Mouse (Mus musculus) lung, embryonic 14.5 days (tissue): ENCODE measurements around the gene Tmcc2. TPM values are rescaled to one million over a fixed set of nuclear protein-coding genes. Genes with fewer than 3 reads are reported as not detected.

ENCODE experiments used
- ATAC-seq: fragments of 200-750 bp; cut with Nextera tagmentation; 2 replicates; pipeline ENCODE4 v1.8.0; 2017; ENCODE audit warnings: mild to moderate bottlenecking, moderate TSS enrichment, moderate library complexity; ENCODE audit not compliant: insufficient read depth
- DNase-seq: peaks from one replicate; pipeline ENCODE4 v3.0.0-alpha.2; 2015
- H3K27ac ChIP-seq: fragments of 300-500 bp; sonication (generic); 2 replicates; pipeline ENCODE4 v1.5.1; 2014; ENCODE audit warnings: low read depth, mild to moderate bottlenecking, moderate library complexity
- H3K27me3 ChIP-seq: fragments of 300-500 bp; sonication (generic); 2 replicates; pipeline ENCODE4 v1.6.1; 2014; ENCODE audit warnings: low read length, control low read depth; ENCODE audit not compliant: insufficient read depth
- H3K36me3 ChIP-seq: fragments of 300-500 bp; sonication (generic); 2 replicates; pipeline ENCODE4 v1.6.1; 2014; ENCODE audit warnings: control low read depth; ENCODE audit not compliant: insufficient read depth
- H3K4me1 ChIP-seq: fragments of 300-500 bp; sonication (generic); 2 replicates; pipeline ENCODE4 v1.6.1; 2014; ENCODE audit warnings: antibody characterized with exemption, control low read depth; ENCODE audit not compliant: insufficient read depth
- H3K4me2 ChIP-seq: fragments of 300-500 bp; sonication (generic); 2 replicates; pipeline ENCODE4 v1.6.1; 2014; ENCODE audit warnings: mild to moderate bottlenecking
- H3K4me3 ChIP-seq: fragments of 300-500 bp; sonication (generic); 2 replicates; pipeline ENCODE4 v1.5.1; 2014; ENCODE audit warnings: low read depth, low read length
- H3K9ac ChIP-seq: fragments of 300-500 bp; sonication (generic); 2 replicates; pipeline ENCODE4 v1.6.1; 2014
- H3K9me3 ChIP-seq: fragments of 300-500 bp; sonication (generic); 2 replicates; pipeline ENCODE4 v1.6.1; 2016; ENCODE audit warnings: low read depth, low read length, control low read depth
- CTCF ChIP-seq: IDR thresholded peaks from 2 replicates; pipeline ENCODE4 v1.5.1; 2016; ENCODE audit warnings: antibody characterized with exemption, low read depth
- WGBS: fragments of 180-500 bp; shearing (Covaris S2); extraction: QIAGEN DNeasy Blood & Tissue Kit; methylation state at CpG from one replicate; pipeline ENCODE4 v1.1.7; 2014; 5-methylcytosine and 5-hydroxymethylcytosine counted together
- polyA plus RNA-seq: library from polyadenylated mRNA; unstranded; fragments of >200 nt; fragmentation: Nextera tagmentation; extraction: Ambion mirVana; gene quantifications from 2 replicates; pipeline ENCODE4 v1.2.1, GENCODE M21; 2014

Tmcc2 gene
- polyA plus RNA-seq, 1 experiment from 2014 or later = 10.3 TPM

DNA sequence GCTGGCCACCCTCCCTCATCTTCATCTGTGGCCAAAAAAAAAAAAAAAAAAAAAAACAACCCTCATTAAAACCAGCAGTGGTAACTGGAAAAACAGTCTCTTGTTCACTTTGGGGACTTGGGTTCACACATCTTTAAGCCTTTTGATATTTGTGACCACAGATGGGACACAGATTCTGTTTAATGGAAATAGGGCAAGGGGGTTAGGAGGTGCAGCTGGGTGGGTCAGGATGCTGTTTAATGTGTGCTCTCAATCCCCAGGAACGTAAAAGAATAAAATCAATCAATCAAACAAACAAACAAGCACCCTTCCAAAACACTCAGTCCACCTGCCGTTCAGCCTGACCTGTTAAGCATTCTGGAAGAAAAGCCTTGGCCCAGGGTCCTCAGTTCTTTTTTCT lies 57.9 kb downstream of the Tmcc2 start:
- 11% methylated on average over 2 of the region's 2 CpGs for WGBS
- no peak overlapping the region for H3K4me2 ChIP-seq
- peaks cover 38% of the 10 kb centered on the region for H3K36me3 ChIP-seq
- peak overlapping the region; percentile 75 for H3K27ac ChIP-seq
- DNase-seq = no peak
- ATAC-seq = no peak
- H3K9me3 ChIP-seq = no peaks in the 10 kb centered on the region
- H3K4me1 ChIP-seq = peaks cover 36% of the 10 kb centered on the region
- TF ChIP-seq CTCF = no peak
- H3K4me3 ChIP-seq = no peak overlapping the region
- no peak overlapping the region for H3K9ac ChIP-seq
- H3K27me3 ChIP-seq = no peaks in the 10 kb centered on the region

GRCm38 (mm10) chr1:132331283-132331682 lies 59.8 kb downstream of the Tmcc2 start:
- no peak for DNase-seq
- TF ChIP-seq CTCF = no peak; the same call in 1 of the 2 replicates
- H3K9ac ChIP-seq = no peak overlapping the region
- H3K4me1 ChIP-seq = peaks cover 28% of the 10 kb centered on the region
- no peak overlapping the region for H3K4me2 ChIP-seq
- no peak overlapping the region for H3K4me3 ChIP-seq
- ATAC-seq = no peak
- no peak overlapping the region for H3K27ac ChIP-seq
- peaks cover 47% of the 10 kb centered on the region for H3K36me3 ChIP-seq
- H3K27me3 ChIP-seq = no peaks in the 10 kb centered on the region
- 88% methylated on average over 17 of the region's 17 CpGs for WGBS
- no peaks in the 10 kb centered on the region for H3K9me3 ChIP-seq

DNA sequence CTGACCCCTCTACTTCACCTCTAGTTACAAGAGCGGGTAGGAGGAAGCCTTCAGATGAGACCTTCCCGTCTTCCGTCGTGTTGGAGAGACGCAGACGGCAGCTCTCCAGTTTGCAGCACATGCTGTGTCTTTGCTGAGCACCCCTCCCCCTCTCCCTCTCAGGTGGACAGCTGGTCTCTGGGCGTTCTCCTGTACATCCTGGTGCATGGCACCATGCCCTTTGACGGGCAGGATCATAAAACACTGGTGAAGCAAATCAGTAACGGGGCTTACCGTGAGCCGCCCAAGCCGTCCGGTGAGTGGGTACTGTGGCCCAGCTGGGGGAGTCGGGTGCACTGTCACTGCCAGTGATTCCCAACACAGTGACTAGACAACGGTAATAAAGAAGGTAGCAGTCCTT lies 60.7 kb downstream of the Tmcc2 start:
- ATAC-seq (no peak), DNase-seq (no peak)
- Histone ChIP-seq H3K36me3 (peaks cover 52% of the 10 kb centered on the region), H3K4me3 (no peak overlapping the region), H3K27me3 (no peaks in the 10 kb centered on the region), H3K4me2 (no peak overlapping the region), H3K4me1 (peaks cover 22% of the 10 kb centered on the region), H3K9ac (no peak overlapping the region), H3K9me3 (no peaks in the 10 kb centered on the region), H3K27ac (no peak overlapping the region)
- WGBS = 81% methylated on average over 15 of the region's 15 CpGs
- TF ChIP-seq CTCF = no peak

- ATAC-seq (no peak), DNase-seq (no peak)
- Histone ChIP-seq H3K4me1 (peaks cover 15% of the 10 kb centered on the region), H3K36me3 (peaks cover 54% of the 10 kb centered on the region), H3K9me3 (no peaks in the 10 kb centered on the region), H3K27ac (no peak overlapping the region), H3K27me3 (no peaks in the 10 kb centered on the region), H3K4me3 (no peak overlapping the region), H3K4me2 (no peak overlapping the region), H3K9ac (no peak overlapping the region)
- TF ChIP-seq CTCF = no peak
- 75% methylated on average over 7 of the region's 7 CpGs for WGBS
Measured at GRCm38 (mm10) chr1:132329656-132330055, 61.4 kb downstream of the Tmcc2 start.

- no peaks in the 10 kb centered on the region for H3K27me3 ChIP-seq
- ATAC-seq (no peak), DNase-seq (no peak)
- no peak overlapping the region for H3K9ac ChIP-seq
- WGBS = 66% methylated on average over 3 of the region's 3 CpGs
- no peak for TF ChIP-seq CTCF
- no peaks in the 10 kb centered on the region for H3K9me3 ChIP-seq
- H3K4me2 ChIP-seq = no peak overlapping the region
- H3K4me1 ChIP-seq = peaks cover 4% of the 10 kb centered on the region
- peaks cover 54% of the 10 kb centered on the region for H3K36me3 ChIP-seq
- H3K27ac ChIP-seq = no peak overlapping the region
- no peak overlapping the region for H3K4me3 ChIP-seq
Measured at GRCm38 (mm10) chr1:132328565-132328964, 62.5 kb downstream of the Tmcc2 start.

DNA sequence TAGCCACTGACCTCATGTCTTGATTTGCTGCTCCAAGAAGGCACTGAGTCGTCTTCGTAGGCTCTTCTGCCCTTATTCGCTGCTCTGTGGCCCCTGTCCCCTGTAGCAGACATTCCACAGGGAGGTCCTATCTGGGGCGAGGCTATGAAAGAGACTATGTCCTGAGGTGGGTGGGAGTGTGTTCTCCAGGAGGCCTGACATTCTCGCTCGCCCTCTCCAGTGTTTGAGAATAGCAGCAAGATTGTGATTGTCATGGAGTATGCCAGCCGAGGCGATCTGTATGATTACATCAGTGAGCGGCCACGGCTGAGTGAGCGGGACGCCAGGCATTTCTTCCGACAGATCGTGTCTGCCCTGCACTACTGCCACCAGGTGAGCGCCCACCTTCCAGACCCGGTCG lies 63.6 kb downstream of the Tmcc2 start:
- H3K9me3 ChIP-seq = no peaks in the 10 kb centered on the region
- no peaks in the 10 kb centered on the region for H3K27me3 ChIP-seq
- H3K4me3 ChIP-seq = no peak overlapping the region
- H3K9ac ChIP-seq = no peak overlapping the region
- DNase-seq (no peak), ATAC-seq (no peak)
- H3K4me1 ChIP-seq = peaks cover 6% of the 10 kb centered on the region
- 79% methylated on average over 17 of the region's 17 CpGs for WGBS
- H3K4me2 ChIP-seq = no peak overlapping the region
- no peak overlapping the region for H3K27ac ChIP-seq
- TF ChIP-seq CTCF = no peak
- H3K36me3 ChIP-seq = peaks cover 50% of the 10 kb centered on the region

DNA sequence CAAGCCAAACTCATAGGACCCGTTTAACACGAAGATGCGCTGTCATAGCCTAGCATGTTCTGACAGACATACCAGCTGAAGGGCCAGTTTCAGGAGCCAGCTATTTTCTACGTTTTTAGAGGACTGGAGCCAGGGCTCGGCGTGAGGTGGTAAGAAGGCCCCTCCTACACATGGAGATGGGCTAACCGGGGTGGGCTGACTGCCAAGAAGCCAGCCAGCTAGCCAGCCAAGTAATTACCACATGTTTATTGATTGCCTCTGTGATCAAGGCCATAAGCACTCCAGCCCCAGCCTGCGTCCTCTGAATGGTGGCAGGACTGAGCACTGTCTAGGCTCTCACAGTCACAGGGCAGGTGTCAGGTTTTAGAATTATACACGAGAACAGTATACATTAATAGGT lies 64.3 kb downstream of the Tmcc2 start:
- WGBS = 44% methylated on average over 9 of the region's 9 CpGs
- TF ChIP-seq CTCF = no peak

More for the DNA sequence above, 64.3 kb downstream of the Tmcc2 start:
- Histone ChIP-seq H3K36me3 (peaks cover 43% of the 10 kb centered on the region), H3K27me3 (no peaks in the 10 kb centered on the region), H3K27ac (no peak overlapping the region), H3K4me2 (no peak overlapping the region), H3K4me3 (no peak overlapping the region), H3K9ac (no peak overlapping the region), H3K9me3 (no peaks in the 10 kb centered on the region), H3K4me1 (peaks cover 11% of the 10 kb centered on the region)
- DNase-seq (peak; percentile 56), ATAC-seq (no peak; the same call in 1 of the 2 replicates)
